Mouse (Mus musculus): ENCODE data around the gene Ltbp2. TPM values are rescaled to one million over a fixed set of nuclear protein-coding genes. Genes with fewer than 3 reads are reported as not detected.

The Ltbp2 gene
- polyA plus RNA-seq, 1 experiment from 2014 or later, result 18.6 TPM

DNA sequence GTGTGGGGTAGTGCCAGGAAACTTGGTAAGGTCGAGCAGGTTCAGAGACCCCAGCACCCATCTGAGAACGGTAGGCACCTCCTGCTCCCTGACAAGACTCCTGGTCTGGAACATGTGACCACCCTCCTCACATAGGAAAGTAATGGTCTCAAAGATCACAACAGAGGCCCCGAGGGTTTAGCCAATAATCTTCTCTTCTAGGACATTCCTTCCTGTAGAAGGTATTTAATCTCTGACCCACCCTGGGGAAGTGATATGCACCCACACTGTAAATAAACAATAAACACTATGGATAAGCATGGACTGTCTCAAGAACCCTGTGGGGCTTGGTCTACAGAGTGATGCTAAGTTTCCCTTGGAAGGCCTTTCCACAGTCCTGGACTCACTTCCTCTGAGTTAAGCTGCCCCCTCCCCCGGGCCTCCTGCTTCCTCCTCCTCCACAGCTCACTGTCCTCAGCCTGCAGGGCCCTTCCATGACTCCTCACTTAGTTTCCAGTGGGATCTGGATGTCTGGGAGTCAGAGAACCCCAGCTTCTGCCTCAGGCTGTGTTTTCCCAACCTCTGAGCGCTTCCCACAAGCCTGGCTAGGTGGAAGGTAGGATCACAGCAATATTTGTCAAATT, 110.1 kb downstream of the Ltbp2 start:
- H3K9me3 ChIP-seq (ENCODE audit: control insufficient read depth, low read length), result no peaks in the 10 kb centered on the region
- no peak overlapping the region for H3K4me3 ChIP-seq (ENCODE audit: low read length)
- 68% methylated on average over 5 of the region's 5 CpGs for WGBS
- no peak overlapping the region for H3K4me2 ChIP-seq (ENCODE audit: low read depth, low read length)
- peaks cover 22% of the 10 kb centered on the region for H3K36me3 ChIP-seq (ENCODE audit: control insufficient read depth, insufficient read depth, low read length)
- ATAC-seq (ENCODE audit: low read depth), result no peak
- no peak overlapping the region for H3K27ac ChIP-seq (ENCODE audit: low read length)
- H3K9ac ChIP-seq (ENCODE audit: low read length), result no peak overlapping the region
- H3K4me1 ChIP-seq (replicated peaks; ENCODE audit: control insufficient read depth, insufficient read depth, low read length), result peaks cover 14% of the 10 kb centered on the region; the same call in 1 of the 2 replicates
- H3K27me3 ChIP-seq (ENCODE audit: control insufficient read depth, insufficient read depth, low read depth, low read length), result no peaks in the 10 kb centered on the region

GRCm38 (mm10) chr12:84765506-84765905, 110.8 kb downstream of the Ltbp2 start:
- Histone ChIP-seq H3K27me3 (ENCODE audit: control insufficient read depth, insufficient read depth, low read depth, low read length) (no peaks in the 10 kb centered on the region), H3K4me1 (replicated peaks; ENCODE audit: control insufficient read depth, insufficient read depth, low read length) (peaks cover 9% of the 10 kb centered on the region; the same call in 1 of the 2 replicates), H3K4me3 (ENCODE audit: low read length) (no peak overlapping the region), H3K9me3 (ENCODE audit: control insufficient read depth, low read length) (no peaks in the 10 kb centered on the region), H3K27ac (ENCODE audit: low read length) (no peak overlapping the region), H3K4me2 (ENCODE audit: low read depth, low read length) (no peak overlapping the region), H3K36me3 (ENCODE audit: control insufficient read depth, insufficient read depth, low read length) (peaks cover 23% of the 10 kb centered on the region), H3K9ac (ENCODE audit: low read length) (no peak overlapping the region)
- WGBS, result 87% methylated on average over 15 of the region's 15 CpGs
- ATAC-seq (ENCODE audit: low read depth), result no peak

- no peak for ATAC-seq (ENCODE audit: low read depth)
- Histone ChIP-seq H3K9ac (ENCODE audit: low read length) (no peak overlapping the region), H3K4me2 (ENCODE audit: low read depth, low read length) (no peak overlapping the region), H3K27me3 (ENCODE audit: control insufficient read depth, insufficient read depth, low read depth, low read length) (no peaks in the 10 kb centered on the region), H3K4me3 (ENCODE audit: low read length) (no peak overlapping the region), H3K4me1 (replicated peaks; ENCODE audit: control insufficient read depth, insufficient read depth, low read length) (peaks cover 9% of the 10 kb centered on the region; the same call in 1 of the 2 replicates), H3K27ac (ENCODE audit: low read length) (no peak overlapping the region), H3K9me3 (ENCODE audit: control insufficient read depth, low read length) (no peaks in the 10 kb centered on the region), H3K36me3 (ENCODE audit: control insufficient read depth, insufficient read depth, low read length) (peaks cover 29% of the 10 kb centered on the region)
- WGBS, result 72% methylated on average over 7 of the region's 7 CpGs
Measured at GRCm38 (mm10) chr12:84764756-84765155, 111.6 kb downstream of the Ltbp2 start.

- WGBS, result 65% methylated on average over 13 of the region's 13 CpGs
- Histone ChIP-seq H3K27me3 (ENCODE audit: control insufficient read depth, insufficient read depth, low read depth, low read length) (no peaks in the 10 kb centered on the region), H3K4me2 (ENCODE audit: low read depth, low read length) (no peak overlapping the region), H3K9me3 (ENCODE audit: control insufficient read depth, low read length) (no peaks in the 10 kb centered on the region), H3K27ac (ENCODE audit: low read length) (no peak overlapping the region), H3K36me3 (ENCODE audit: control insufficient read depth, insufficient read depth, low read length) (peaks cover 37% of the 10 kb centered on the region), H3K4me3 (ENCODE audit: low read length) (no peak overlapping the region), H3K9ac (ENCODE audit: low read length) (no peak overlapping the region), H3K4me1 (replicated peaks; ENCODE audit: control insufficient read depth, insufficient read depth, low read length) (peaks cover 9% of the 10 kb centered on the region; the same call in 1 of the 2 replicates)
- ATAC-seq (ENCODE audit: low read depth), result no peak
Measured at GRCm38 (mm10) chr12:84763577-84764218, 112.6 kb downstream of the Ltbp2 start.

GRCm38 (mm10) chr12:84762532-84762931, 113.8 kb downstream of the Ltbp2 start:
- peaks cover 39% of the 10 kb centered on the region for H3K36me3 ChIP-seq (ENCODE audit: control insufficient read depth, insufficient read depth, low read length)
- no peak for ATAC-seq (ENCODE audit: low read depth)
- H3K27ac ChIP-seq (ENCODE audit: low read length), result no peak overlapping the region
- H3K4me2 ChIP-seq (ENCODE audit: low read depth, low read length), result no peak overlapping the region
- peaks cover 3% of the 10 kb centered on the region; the same call in 1 of the 2 replicates for H3K4me1 ChIP-seq (replicated peaks; ENCODE audit: control insufficient read depth, insufficient read depth, low read length)
- H3K9me3 ChIP-seq (ENCODE audit: control insufficient read depth, low read length), result no peaks in the 10 kb centered on the region
- no peak overlapping the region for H3K4me3 ChIP-seq (ENCODE audit: low read length)
- WGBS, result 78% methylated on average over 5 of the region's 5 CpGs
- H3K9ac ChIP-seq (ENCODE audit: low read length), result no peak overlapping the region
- H3K27me3 ChIP-seq (ENCODE audit: control insufficient read depth, insufficient read depth, low read depth, low read length), result no peaks in the 10 kb centered on the region

DNA sequence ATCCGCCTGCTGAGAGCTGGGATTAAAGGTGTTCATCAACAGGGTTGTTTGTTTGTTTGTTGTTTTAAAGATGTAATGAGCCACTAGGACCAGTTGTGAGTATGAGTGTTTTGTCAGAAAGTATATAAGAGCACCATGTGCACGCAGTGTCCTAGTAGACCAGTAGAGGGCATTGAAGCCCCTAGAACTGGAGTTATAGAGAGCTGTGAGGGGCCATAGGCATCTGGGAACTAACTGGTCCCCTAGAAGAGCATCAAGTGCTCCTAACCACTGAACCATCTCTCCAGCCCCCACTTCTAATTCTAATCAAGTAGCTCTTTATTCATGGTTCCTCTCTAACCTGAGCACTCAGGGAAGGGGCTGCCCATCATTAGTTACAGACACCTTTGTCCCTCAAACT, 117.3 kb downstream of the Ltbp2 start:
- Histone ChIP-seq H3K4me1 (replicated peaks; ENCODE audit: control insufficient read depth, insufficient read depth, low read length) (no peaks in the 10 kb centered on the region), H3K4me2 (ENCODE audit: low read depth, low read length) (no peak overlapping the region), H3K9ac (ENCODE audit: low read length) (no peak overlapping the region), H3K36me3 (ENCODE audit: control insufficient read depth, insufficient read depth, low read length) (peaks cover 48% of the 10 kb centered on the region), H3K27me3 (ENCODE audit: control insufficient read depth, insufficient read depth, low read depth, low read length) (no peaks in the 10 kb centered on the region), H3K27ac (ENCODE audit: low read length) (no peak overlapping the region), H3K4me3 (ENCODE audit: low read length) (no peak overlapping the region), H3K9me3 (ENCODE audit: control insufficient read depth, low read length) (no peaks in the 10 kb centered on the region)
- WGBS, result 64% methylated on average over 2 of the region's 2 CpGs
- no peak for ATAC-seq (ENCODE audit: low read depth)

- no peaks in the 10 kb centered on the region for H3K27me3 ChIP-seq (ENCODE audit: control insufficient read depth, insufficient read depth, low read depth, low read length)
- peaks cover 36% of the 10 kb centered on the region for H3K36me3 ChIP-seq (ENCODE audit: control insufficient read depth, insufficient read depth, low read length)
- no peaks in the 10 kb centered on the region for H3K9me3 ChIP-seq (ENCODE audit: control insufficient read depth, low read length)
- 89% methylated on average over 10 of the region's 10 CpGs for WGBS
- no peaks in the 10 kb centered on the region for H3K4me1 ChIP-seq (replicated peaks; ENCODE audit: control insufficient read depth, insufficient read depth, low read length)
- H3K4me3 ChIP-seq (ENCODE audit: low read length), result no peak overlapping the region
- no peak overlapping the region for H3K9ac ChIP-seq (ENCODE audit: low read length)
- no peak overlapping the region for H3K4me2 ChIP-seq (ENCODE audit: low read depth, low read length)
- no peak overlapping the region for H3K27ac ChIP-seq (ENCODE audit: low read length)
- ATAC-seq (ENCODE audit: low read depth), result no peak
Measured at GRCm38 (mm10) chr12:84756016-84756415, 120.3 kb downstream of the Ltbp2 start.

GRCm38 (mm10) chr12:84755008-84755695, 121.2 kb downstream of the Ltbp2 start:
- no peaks in the 10 kb centered on the region for H3K4me1 ChIP-seq (replicated peaks; ENCODE audit: control insufficient read depth, insufficient read depth, low read length)
- H3K4me3 ChIP-seq (ENCODE audit: low read length), result no peak overlapping the region
- WGBS, result 65% methylated on average over 16 of the region's 16 CpGs
- H3K9me3 ChIP-seq (ENCODE audit: control insufficient read depth, low read length), result no peaks in the 10 kb centered on the region
- no peak for ATAC-seq (ENCODE audit: low read depth)
- no peaks in the 10 kb centered on the region for H3K27me3 ChIP-seq (ENCODE audit: control insufficient read depth, insufficient read depth, low read depth, low read length)
- H3K27ac ChIP-seq (ENCODE audit: low read length), result no peak overlapping the region
- H3K36me3 ChIP-seq (ENCODE audit: control insufficient read depth, insufficient read depth, low read length), result peaks cover 32% of the 10 kb centered on the region
- H3K4me2 ChIP-seq (ENCODE audit: low read depth, low read length), result no peak overlapping the region
- H3K9ac ChIP-seq (ENCODE audit: low read length), result no peak overlapping the region

- no peak overlapping the region for H3K27ac ChIP-seq (ENCODE audit: low read length)
- no peak overlapping the region for H3K9ac ChIP-seq (ENCODE audit: low read length)
- H3K9me3 ChIP-seq (ENCODE audit: control insufficient read depth, low read length), result no peaks in the 10 kb centered on the region
- peaks cover 19% of the 10 kb centered on the region for H3K36me3 ChIP-seq (ENCODE audit: control insufficient read depth, insufficient read depth, low read length)
- no peaks in the 10 kb centered on the region for H3K27me3 ChIP-seq (ENCODE audit: control insufficient read depth, insufficient read depth, low read depth, low read length)
- H3K4me2 ChIP-seq (ENCODE audit: low read depth, low read length), result no peak overlapping the region
- ATAC-seq (ENCODE audit: low read depth), result no peak
- no peak overlapping the region for H3K4me3 ChIP-seq (ENCODE audit: low read length)
- 34% methylated on average over 14 of the region's 14 CpGs for WGBS
- H3K4me1 ChIP-seq (replicated peaks; ENCODE audit: control insufficient read depth, insufficient read depth, low read length), result no peaks in the 10 kb centered on the region
Measured at GRCm38 (mm10) chr12:84752131-84752977, 124.0 kb downstream of the Ltbp2 start.

Data from lung, embryonic 16.5 days (tissue).